Mouse (Mus musculus): Measurements from ENCODE around the gene Arhgap23. TPM values are rescaled to one million over a fixed set of nuclear protein-coding genes. Genes with fewer than 3 reads are reported as not detected.

The Arhgap23 gene
- polyA plus RNA-seq, 1 experiment from 2014 or later = 12.5 TPM

- H3K4me1 ChIP-seq (replicated peaks) = peaks cover 13% of the 10 kb centered on the region
- H3K9ac ChIP-seq = no peak overlapping the region
- H3K9me3 ChIP-seq (replicated peaks) = no peaks in the 10 kb centered on the region
- ATAC-seq (ENCODE audit: insufficient number of reproducible peaks, low FRiP score) = no peak
- 54% methylated on average over 12 of the region's 12 CpGs for WGBS
- H3K36me3 ChIP-seq = no peaks in the 10 kb centered on the region
- no peak overlapping the region for H3K4me2 ChIP-seq
- H3K27ac ChIP-seq (ENCODE audit: poor library complexity, severe bottlenecking) = no peak overlapping the region
- no peak overlapping the region for H3K4me3 ChIP-seq
- H3K27me3 ChIP-seq (replicated peaks) = peaks cover 98% of the 10 kb centered on the region
Observed at GRCm38 (mm10) chr11:97543181-97543733, 127.9 kb downstream of the Arhgap23 start.

- Histone ChIP-seq H3K36me3 (no peaks in the 10 kb centered on the region), H3K9me3 (replicated peaks) (no peaks in the 10 kb centered on the region), H3K4me1 (replicated peaks) (peaks cover 13% of the 10 kb centered on the region), H3K9ac (no peak overlapping the region), H3K4me2 (no peak overlapping the region), H3K4me3 (no peak overlapping the region), H3K27ac (ENCODE audit: poor library complexity, severe bottlenecking) (no peak overlapping the region), H3K27me3 (replicated peaks) (peaks cover 98% of the 10 kb centered on the region)
- ATAC-seq (ENCODE audit: insufficient number of reproducible peaks, low FRiP score) = no peak
- WGBS = 76% methylated on average over 9 of the region's 9 CpGs
Observed at GRCm38 (mm10) chr11:97543883-97544282, 128.6 kb downstream of the Arhgap23 start.

GRCm38 (mm10) chr11:97545808-97546560, 130.7 kb downstream of the Arhgap23 start:
- ATAC-seq (ENCODE audit: insufficient number of reproducible peaks, low FRiP score) = no peak
- 5% methylated on average over 26 of the region's 26 CpGs for WGBS
- peaks cover 100% of the 10 kb centered on the region for H3K27me3 ChIP-seq (replicated peaks)
- H3K36me3 ChIP-seq = no peaks in the 10 kb centered on the region
- peak overlapping the region; percentile 69 for H3K4me3 ChIP-seq
- H3K4me1 ChIP-seq (replicated peaks) = peaks cover 13% of the 10 kb centered on the region
- H3K9ac ChIP-seq = peak overlapping the region; percentile 73
- H3K27ac ChIP-seq (ENCODE audit: poor library complexity, severe bottlenecking) = no peak overlapping the region
- peak overlapping the region; percentile 100 for H3K4me2 ChIP-seq
- no peaks in the 10 kb centered on the region for H3K9me3 ChIP-seq (replicated peaks)

GRCm38 (mm10) chr11:97546804-97547411, 131.6 kb downstream of the Arhgap23 start:
- peaks cover 100% of the 10 kb centered on the region for H3K27me3 ChIP-seq (replicated peaks)
- no peaks in the 10 kb centered on the region for H3K9me3 ChIP-seq (replicated peaks)
- peak; percentile 38; the same call in 1 of the 2 replicates for ATAC-seq (ENCODE audit: insufficient number of reproducible peaks, low FRiP score)
- peak overlapping the region; percentile 100 for H3K4me2 ChIP-seq
- H3K27ac ChIP-seq (ENCODE audit: poor library complexity, severe bottlenecking) = no peak overlapping the region
- H3K9ac ChIP-seq = peak overlapping the region; percentile 73
- peak overlapping the region; percentile 69 for H3K4me3 ChIP-seq
- peaks cover 13% of the 10 kb centered on the region for H3K4me1 ChIP-seq (replicated peaks)
- no peaks in the 10 kb centered on the region for H3K36me3 ChIP-seq
- WGBS = 1% methylated on average over 54 of the region's 73 CpGs

GRCm38 (mm10) chr11:97547957-97548706, 132.8 kb downstream of the Arhgap23 start:
- no peak overlapping the region for H3K9ac ChIP-seq
- H3K27me3 ChIP-seq (replicated peaks) = peaks cover 100% of the 10 kb centered on the region
- no peaks in the 10 kb centered on the region for H3K9me3 ChIP-seq (replicated peaks)
- WGBS = 58% methylated on average over 12 of the region's 12 CpGs
- no peak overlapping the region for H3K4me3 ChIP-seq
- H3K4me2 ChIP-seq = no peak overlapping the region
- no peaks in the 10 kb centered on the region for H3K36me3 ChIP-seq
- peaks cover 13% of the 10 kb centered on the region for H3K4me1 ChIP-seq (replicated peaks)
- H3K27ac ChIP-seq (ENCODE audit: poor library complexity, severe bottlenecking) = no peak overlapping the region
- no peak for ATAC-seq (ENCODE audit: insufficient number of reproducible peaks, low FRiP score)

GRCm38 (mm10) chr11:97548757-97549156, 133.4 kb downstream of the Arhgap23 start:
- Histone ChIP-seq H3K9me3 (replicated peaks) (no peaks in the 10 kb centered on the region), H3K9ac (no peak overlapping the region), H3K27ac (ENCODE audit: poor library complexity, severe bottlenecking) (no peak overlapping the region), H3K4me2 (no peak overlapping the region), H3K27me3 (replicated peaks) (peaks cover 100% of the 10 kb centered on the region), H3K36me3 (no peaks in the 10 kb centered on the region), H3K4me3 (no peak overlapping the region), H3K4me1 (replicated peaks) (peaks cover 13% of the 10 kb centered on the region)
- ATAC-seq (ENCODE audit: insufficient number of reproducible peaks, low FRiP score) = no peak
- 33% methylated on average over 8 of the region's 8 CpGs for WGBS

Other genes starting within 250 kb of the Arhgap23 start
- gene Kpnb1, start 227.7 kb upstream of the Arhgap23 start, polyA plus RNA-seq (2016; fragmentation: Nextera tagmentation; extraction: Ambion mirVana) = 41.7 and 45.4 TPM in 2 replicates
- 87.8 and 95.3 TPM in 2 replicates for gene Npepps, start 134.9 kb upstream of the Arhgap23 start, polyA plus RNA-seq (2016; fragmentation: Nextera tagmentation; extraction: Ambion mirVana)
- 62.7 and 63.4 TPM in 2 replicates for gene Mrpl45, start 99.8 kb upstream of the Arhgap23 start, polyA plus RNA-seq (2016; fragmentation: Nextera tagmentation; extraction: Ambion mirVana)
- 0.06 and 0.08 TPM in 2 replicates for gene Gpr179, start 63.5 kb upstream of the Arhgap23 start, polyA plus RNA-seq (2016; fragmentation: Nextera tagmentation; extraction: Ambion mirVana)
- 5.4 and 6.0 TPM in 2 replicates for gene Socs7, start 53.0 kb upstream of the Arhgap23 start, polyA plus RNA-seq (2016; fragmentation: Nextera tagmentation; extraction: Ambion mirVana)
- gene 4933428G20Rik, start 84.8 kb downstream of the Arhgap23 start, polyA plus RNA-seq (2016; fragmentation: Nextera tagmentation; extraction: Ambion mirVana) = 0.90 and 1.00 TPM in 2 replicates
- gene Srcin1, start 160.7 kb downstream of the Arhgap23 start, polyA plus RNA-seq (2016; fragmentation: Nextera tagmentation; extraction: Ambion mirVana) = 0.09 TPM in 1 of 2 replicates, not detected in the other
- 2.0 and 2.5 TPM in 2 replicates for gene Epop, start 214.2 kb downstream of the Arhgap23 start, polyA plus RNA-seq (2016; fragmentation: Nextera tagmentation; extraction: Ambion mirVana)
- 1.8 and 2.2 TPM in 2 replicates for gene Mllt6, start 247.9 kb downstream of the Arhgap23 start, polyA plus RNA-seq (2016; fragmentation: Nextera tagmentation; extraction: Ambion mirVana)